Mouse (Mus musculus) megakaryocyte, adult 5-6 weeks (primary cell): ENCODE results near the gene Dhx34. TPM values are rescaled to one million over a fixed set of nuclear protein-coding genes. Genes with fewer than 3 reads are reported as not detected.
"Not testable (repeated sequence)": the region's sequence is repeated elsewhere in the genome, so short reads cannot be mapped to it uniquely, and the experiment has no call there.

ENCODE experiments used
- ATAC-seq: 2 replicates; pipeline ENCODE4 v1.8.0; 2016; ENCODE audit warnings: mild to moderate bottlenecking, inconsistent platforms; ENCODE audit not compliant: poor library complexity, severe bottlenecking
- total RNA-seq, 2 experiments: library from RNA; stranded (forward) in 1 of 2; stranded (reverse) in 1 of 2; fragments of 153-499, 151-499 nt in 1 of 2; fragments of 221-1000, 200-1000 nt in 1 of 2; gene quantifications; 2 replicates each; pipeline versions ENCODE4 v1.2.3 to v1.2.4; 2015 to 2017

The Dhx34 gene
- total RNA-seq (2015) = 8.5 and 9.5 TPM in 2 replicates
- 7.5 and 8.3 TPM in 2 replicates for total RNA-seq (2017)

DNA sequence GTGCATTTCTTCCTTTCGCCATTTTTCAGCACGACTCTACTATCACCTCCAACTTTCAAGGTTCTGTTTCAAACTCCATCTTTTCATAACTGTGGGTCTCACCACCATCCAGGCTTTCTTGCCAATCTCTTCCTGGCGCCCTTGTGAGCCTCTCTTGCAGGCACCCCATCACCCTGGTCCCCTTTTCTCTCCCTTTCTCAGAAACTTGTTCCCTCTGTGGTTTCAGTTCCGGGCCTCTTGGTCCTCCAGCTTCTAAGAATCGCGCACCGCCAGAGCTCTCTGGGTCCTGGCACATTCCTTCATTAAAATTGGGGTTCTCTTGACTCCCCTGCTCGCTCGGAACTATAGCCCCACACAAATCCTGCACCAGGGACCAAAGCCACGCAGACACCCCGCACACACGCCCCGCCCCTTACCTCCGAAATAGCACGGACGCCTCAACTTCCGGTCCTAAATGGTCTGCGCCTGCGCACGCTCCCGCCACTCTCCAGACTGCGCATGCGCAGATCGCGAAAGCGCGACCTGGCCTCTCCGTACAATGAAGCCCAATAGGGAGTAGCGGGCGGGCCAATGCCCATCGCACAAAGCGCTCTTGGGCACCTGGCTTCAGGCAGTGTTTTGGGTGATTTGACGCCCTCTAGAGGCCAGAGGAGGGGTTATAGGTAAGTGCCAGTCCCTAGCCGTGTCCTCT lies at the start of gene Dhx34:
Gene Dhx34, minus strand, starts transcription at position 456 of the 691 bp plus-strand sequence.
- peak; percentile 95 for ATAC-seq

DNA sequence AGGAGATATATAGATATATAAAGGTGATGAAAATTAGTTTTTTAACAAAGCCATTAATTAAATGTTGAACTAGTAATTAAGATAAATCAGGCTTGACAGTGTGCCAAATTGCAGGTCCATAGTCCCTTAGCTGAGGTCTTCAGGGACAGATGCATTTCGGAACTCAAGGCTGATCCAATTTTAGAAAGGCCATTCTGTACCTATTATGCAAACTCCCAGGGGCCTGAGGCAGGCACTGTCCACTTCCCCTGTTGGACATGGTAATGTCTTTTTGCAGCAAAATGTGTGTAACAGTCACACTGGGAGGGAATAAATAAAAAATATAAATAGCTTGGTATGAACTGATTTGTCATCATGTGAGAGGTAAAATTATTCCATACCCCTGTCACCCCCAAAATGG lies 49.3 kb upstream of the Dhx34 start:
- no peak for ATAC-seq

DNA sequence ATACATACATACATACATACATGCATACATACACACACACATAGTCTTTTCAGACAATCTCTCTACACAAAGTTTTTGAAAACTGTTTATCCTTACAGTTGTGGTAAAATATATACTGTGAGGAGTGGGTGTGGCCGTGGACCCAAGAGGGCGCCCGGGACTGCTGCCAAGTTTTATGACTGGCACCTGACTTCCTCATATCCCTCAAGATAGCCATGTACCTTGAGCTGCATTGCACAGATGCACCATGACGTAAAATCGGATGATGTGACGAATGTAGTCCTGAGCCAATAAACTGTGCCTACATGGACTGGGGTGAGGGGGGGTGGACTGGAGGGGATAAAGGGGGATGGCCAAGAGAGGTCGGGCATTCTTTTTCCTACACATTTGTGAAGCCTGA lies 44.8 kb upstream of the Dhx34 start:
- ATAC-seq = not testable (repeated sequence)

DNA sequence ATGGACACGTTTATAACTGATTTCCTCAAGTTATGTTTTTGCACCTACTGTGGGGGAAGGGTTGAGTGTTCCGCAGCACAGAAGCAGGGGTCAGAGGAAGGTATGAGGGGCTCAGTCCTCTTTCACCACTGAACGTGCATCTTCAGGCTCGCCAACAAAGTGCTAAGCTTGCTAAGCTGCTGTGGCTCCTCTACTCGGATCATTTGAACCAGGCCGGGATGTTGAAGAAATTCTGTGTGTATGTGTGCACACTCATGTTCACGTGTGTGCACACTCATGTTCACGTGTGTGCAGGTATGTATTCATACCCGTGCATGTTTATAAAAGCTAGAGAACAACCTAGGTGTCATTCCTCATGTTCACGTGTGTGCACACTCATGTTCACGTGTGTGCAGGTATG lies 44.0 kb upstream of the Dhx34 start:
- ATAC-seq = no peak

DNA sequence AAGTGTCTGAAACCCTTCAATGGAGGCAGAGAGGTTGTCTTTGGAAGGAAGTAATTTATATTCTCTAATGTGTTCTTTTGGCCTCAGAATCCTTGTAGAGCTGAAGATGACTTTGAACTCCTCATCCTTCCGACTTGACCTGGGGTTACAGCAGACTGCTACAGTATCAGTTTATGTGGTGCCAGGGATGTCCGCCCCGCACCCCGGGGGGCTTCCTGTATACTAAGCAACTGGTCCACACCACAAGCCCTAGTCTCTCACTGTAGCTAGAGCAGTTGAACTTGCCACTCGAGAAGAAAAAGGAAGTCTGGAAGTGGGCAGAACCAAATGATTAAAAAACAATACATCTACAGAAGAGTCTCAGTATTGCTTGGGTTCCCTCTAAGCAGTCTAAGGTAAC lies 42.0 kb upstream of the Dhx34 start:
- no peak for ATAC-seq

DNA sequence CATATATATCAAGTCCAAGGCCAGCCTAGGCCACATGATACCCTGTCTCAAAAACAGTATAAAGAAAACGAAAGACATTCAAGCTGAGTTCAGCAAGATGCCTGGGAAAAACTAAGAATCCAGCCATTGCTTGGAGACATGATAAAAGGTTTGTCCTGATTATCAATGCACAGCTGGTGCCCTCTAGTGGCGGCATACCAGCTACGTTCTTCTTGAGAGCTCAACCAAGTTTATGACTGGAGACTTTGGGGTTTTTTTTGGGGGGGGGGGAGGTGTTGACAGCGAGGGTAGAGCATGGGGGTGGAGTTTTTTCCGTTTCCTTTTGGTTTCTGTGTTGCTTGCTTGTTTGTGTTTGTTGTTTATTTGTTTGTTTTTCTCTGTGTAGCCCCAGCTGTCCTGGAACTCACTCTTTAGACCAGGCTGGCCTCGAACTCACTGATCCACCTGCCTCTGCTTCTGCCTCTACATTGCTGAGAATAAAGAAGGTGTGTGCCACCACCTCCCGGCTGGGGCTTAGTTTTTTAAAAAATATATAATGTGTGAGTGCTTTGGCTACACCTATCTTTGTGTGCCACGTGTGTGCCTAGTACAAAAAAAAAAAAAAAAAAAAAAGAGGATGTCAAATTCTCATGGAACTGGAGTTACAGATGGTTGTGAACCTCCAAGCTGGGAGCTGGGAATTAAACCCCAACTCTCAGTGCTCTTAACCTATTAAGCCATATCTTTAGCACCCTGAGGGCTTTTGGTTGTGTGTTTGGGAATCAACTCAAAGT lies 41.4 kb upstream of the Dhx34 start:
- ATAC-seq = peak; percentile 31; the same call in 1 of the 2 replicates

DNA sequence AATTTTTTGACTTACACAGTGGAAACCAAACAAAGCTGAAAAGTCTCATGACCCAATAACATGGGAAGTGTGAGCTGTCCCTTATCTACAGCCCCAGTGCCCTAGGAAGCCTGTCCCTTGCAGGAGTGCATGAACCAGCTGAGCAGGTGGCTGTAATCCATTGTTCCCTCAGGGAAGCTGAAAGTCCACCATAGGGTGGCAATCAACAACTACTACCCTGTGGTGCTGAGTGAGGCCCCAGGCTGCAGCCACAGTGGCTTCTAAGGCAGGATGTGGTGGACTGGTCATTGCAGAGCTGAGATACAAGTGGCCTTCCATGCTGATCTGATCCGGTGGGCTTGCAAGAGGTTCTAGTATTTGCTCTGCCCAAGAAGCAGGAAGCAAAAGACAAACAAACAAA lies 39.3 kb upstream of the Dhx34 start:
- 0 out of 2 replicates have a peak, but pooled peaks have one; percentile 7 for ATAC-seq

DNA sequence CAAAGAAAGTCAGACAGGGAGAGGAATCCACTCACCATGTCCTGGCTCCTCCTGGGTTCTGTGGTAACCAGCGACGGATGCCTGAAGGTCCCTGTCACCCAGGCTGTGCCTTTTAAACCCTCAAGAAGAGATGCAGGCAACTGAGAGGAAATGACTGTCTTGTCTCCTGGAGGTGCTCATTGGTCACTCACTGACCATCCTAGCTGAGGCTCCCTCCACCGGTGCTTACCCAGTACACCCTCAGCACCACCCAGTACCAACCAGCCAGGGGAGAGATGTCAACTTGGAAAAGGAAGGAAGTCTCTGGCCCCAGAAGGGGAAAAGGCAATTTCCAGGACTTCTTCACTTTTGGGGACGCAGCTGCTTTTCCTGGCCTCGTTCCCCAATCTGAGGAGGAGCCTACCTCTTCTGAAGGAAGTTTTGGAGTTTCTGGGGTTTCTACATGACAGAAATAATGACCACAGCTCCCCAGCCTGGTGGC lies 37.3 kb upstream of the Dhx34 start, which contains the start of gene C5ar1:
Gene C5ar1, minus strand, starts transcription at position 431 of the 481 bp plus-strand sequence.
- peak; percentile 69 for ATAC-seq

DNA sequence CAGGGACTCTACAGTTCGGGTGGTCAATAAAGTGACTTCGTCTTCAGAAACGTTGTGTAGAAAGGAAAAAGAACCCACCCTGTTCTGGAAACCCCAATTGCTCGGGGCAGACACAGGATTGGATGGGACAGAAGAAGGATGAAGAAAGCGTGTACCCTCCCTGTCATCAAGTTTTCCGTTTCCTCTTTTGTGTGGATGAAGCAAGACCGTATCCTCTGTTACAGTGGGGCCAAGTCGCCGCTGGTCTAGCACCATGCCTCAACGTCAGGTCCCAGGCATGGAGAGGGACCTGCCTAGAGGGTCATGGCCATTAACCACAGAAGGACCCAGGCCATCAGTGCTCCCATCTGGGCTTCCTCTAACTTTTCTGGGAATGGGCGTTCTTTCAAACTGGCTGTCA lies 36.0 kb upstream of the Dhx34 start:
- ATAC-seq = peak; percentile 80

DNA sequence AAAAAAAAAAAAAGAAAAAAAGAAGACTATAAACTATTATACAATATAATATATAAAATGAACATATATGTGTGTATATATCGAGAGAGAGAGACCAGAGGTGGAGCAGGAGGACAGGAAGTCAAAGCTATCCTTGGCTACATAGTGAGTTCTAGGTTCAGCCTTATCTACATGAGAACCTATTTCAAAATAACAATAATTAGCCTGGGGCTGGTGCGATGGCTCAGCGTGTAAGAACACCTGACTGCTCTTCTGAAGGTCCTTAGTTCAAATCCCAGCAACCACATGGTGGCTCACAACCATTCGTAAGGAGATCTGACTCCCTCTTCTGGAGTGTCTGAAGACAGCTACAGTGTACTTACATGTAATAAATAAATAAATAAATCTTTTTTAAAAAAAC lies 34.1 kb upstream of the Dhx34 start:
- not testable (repeated sequence) for ATAC-seq

DNA sequence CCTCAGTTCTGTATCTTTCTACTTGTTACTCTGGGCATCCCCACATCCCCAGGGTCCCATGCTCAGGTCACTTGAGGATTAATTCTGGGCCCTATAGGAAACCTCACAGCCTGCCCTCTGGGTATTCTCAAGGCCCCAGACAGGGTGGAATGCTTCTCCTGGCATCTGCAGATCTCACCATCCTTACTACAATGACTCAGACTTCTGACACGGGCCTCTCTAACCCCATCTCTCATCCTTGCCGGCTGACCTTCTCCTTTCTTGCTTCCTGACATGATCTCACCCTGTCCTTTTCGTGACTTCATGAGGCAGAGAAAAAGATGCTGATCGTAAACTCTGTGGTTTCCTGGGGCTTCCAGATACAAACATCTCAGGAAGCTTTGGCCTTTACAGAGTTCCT lies 32.4 kb upstream of the Dhx34 start:
- ATAC-seq = no peak; the same call in 1 of the 2 replicates

DNA sequence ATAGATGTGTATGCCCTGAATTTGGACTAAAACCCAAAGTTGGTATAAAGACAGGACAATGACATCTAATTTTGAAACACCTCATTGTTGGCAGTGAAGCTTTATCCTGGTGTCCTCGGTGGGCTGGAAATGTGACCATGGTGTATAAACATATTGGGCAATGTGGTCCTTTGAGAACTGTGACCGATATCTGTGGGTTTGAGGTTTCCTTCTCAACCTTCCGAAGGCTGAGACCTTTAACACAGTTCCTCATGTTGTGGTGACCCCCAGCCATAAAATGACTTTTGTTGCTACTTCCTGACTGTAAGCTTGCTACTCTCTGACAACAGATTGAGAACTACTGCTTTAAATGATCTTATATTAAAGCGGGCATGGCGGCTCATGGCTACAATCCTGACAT lies 28.9 kb upstream of the Dhx34 start:
- peak; percentile 80 for ATAC-seq

DNA sequence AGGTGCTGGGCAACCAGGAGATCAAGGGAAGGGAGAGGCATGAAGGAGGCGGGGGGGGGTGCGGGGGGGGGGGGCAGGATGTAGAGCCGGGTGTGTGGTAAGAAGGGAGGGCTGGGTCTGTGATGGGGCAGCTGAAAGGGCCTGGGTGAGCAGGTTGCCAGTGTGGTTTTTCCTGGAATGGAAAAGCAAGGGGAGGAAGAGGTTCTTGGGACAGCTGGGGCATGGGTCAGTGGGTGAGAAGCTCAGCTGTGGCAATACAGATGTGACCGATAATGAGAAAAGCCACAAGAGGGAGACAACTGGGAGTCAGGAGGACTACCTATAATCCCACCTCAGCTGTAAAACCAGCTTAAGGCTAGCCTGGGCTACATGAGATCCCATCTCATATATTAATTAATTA lies 24.1 kb upstream of the Dhx34 start:
- peak; percentile 25 for ATAC-seq

DNA sequence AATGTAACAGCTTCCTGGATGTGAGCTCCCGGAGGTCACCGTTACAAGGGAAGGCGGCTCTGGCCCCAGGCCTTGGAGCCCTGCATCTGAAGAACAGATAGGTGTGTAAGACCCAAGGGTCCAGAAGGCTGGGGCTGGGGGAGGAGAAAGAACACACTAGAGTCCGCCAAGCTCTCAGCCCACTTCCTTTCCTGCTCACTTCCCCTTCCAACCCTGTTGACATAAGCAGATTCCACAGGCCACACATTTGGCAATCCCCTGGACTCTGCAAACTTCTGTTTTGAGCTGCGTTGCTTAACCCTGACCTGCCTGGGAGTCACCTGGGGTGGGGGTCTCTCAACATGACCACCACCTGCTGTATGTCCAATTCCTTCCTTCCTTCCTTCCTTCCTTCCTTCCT lies 22.2 kb upstream of the Dhx34 start, which contains the start of gene C5ar2:
Gene C5ar2, minus strand, starts transcription at position 88 of the 400 bp plus-strand sequence.
- ATAC-seq = peak; percentile 78

DNA sequence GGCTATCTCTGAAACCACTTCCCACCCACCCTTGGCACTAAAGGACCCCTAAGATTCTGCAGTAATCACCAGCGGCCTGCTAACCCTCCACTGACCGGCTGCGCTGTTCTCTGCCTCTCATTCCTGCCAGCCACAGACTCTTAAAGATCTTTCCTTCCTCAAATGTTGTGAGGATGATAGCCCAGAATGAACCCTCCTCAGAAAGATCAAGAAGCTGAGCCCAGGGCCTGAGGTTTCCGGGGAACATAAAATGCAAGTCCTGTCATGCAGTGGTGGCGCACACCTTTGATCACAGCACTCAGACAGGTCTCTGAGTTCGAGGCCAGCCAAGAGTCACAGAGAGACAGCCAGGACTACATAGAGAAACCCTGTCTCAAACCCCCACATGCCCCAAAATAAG lies 20.4 kb upstream of the Dhx34 start:
- no peak for ATAC-seq

DNA sequence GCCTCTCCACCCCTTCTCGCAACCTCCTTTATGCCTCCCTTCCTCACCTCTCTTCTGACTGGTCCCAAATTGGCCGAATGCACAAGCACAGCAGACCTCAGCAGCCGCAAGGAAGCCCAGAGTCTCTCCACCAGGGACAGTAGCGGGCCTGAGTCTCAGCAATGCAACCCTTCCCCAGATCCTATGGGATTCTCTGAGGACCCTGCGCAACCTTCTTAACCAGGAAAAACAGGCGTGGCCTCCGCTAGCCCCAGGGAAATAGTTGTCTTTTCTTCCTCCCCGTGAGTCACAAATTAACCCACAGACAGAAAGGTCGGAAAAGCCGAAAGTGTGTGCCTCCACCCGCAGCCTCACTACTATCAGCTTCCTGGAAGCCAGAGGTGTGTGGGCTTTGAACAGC lies 19.9 kb upstream of the Dhx34 start:
- no peak for ATAC-seq

DNA sequence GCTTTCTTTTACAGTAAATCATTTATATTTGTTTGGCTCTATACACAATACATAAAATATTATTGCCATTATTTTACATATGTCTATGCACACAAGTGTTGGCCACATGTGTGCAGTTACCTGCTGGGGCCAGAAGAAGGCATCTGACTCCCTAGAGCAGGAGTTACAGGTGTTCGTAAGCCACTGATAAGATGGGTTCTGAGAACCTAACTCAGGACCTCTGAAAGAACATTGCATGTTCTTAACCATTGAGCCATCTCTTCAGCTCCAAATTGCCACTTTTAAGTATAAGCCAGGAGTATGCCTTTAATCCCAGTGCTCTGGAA lies 19.1 kb upstream of the Dhx34 start:
- ATAC-seq = no peak

DNA sequence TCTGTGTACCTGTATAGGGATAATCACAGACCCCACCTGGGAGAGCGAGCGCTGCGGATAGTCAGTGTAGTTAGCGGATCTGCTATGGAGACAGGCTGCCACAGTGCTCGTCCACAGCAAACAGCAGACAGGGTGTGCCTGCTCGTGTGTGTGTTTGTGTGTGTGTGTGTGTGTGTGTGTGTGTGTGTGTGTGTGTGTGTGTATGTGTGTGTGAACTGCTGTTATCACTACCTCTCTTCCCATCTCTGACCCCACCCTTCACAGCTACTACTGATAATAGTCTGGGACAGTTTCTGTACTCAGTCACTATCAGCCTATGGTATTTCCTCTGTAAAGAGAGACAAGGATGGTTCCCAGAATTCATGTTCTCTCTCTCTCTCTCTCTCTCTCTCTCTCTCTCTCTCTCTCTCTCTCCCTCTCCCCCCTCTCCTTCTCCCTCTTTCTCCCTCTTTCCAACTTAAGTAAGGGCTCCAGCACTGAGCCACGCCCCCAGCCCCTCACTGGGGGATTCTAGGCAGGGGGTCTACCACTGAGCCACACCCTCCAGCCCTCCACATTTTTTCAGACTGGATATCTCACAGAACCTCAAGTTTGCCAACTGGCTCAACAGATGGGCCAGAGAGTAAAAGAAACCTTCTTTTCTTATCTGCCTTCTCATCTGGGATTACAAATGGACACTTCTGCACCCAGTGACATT lies 18.6 kb upstream of the Dhx34 start:
- 0 out of 2 replicates have a peak, but pooled peaks have one; percentile 3 for ATAC-seq

DNA sequence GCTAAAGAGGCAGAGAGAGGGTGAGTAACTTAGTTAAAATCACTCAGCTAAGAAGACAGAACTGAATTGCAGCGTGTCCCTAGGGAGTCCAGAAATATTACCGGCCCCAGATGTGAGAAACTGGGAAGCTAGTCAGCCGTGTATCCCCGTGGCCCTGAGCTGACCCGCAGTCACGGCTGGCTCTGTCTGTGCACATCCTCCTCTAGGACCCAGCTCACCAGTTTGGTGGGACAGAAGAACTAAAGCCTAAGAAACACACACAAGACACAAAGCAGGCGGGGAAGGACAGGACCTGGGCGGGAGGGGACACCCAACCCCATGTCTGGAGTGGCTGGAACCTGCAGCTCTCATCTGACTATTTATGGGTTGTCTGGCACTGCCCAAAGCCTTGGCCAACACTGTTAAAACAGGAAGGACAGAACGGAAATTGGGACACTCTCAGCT lies 17.7 kb upstream of the Dhx34 start:
- ATAC-seq = peak; percentile 77

DNA sequence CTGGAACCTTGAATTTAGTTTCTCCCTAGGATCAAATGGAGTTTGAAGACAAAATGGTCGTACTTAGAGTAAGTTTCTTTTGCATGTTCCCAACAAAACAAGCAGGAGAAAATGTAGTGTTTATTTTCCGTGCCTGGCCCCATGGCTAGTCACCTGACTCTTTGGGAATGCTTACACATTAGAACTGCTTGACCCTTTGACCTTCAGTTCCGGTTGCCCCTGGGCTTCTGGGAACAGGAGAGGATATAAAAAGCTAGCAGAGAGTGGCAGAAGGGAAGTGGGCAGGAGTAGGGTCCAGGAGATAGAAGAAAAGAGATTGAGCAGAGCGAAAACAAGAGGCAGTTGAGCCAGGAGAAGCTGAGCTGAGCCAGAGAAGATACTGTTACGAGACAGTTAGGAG lies 8.0 kb upstream of the Dhx34 start:
- no peak for ATAC-seq

DNA sequence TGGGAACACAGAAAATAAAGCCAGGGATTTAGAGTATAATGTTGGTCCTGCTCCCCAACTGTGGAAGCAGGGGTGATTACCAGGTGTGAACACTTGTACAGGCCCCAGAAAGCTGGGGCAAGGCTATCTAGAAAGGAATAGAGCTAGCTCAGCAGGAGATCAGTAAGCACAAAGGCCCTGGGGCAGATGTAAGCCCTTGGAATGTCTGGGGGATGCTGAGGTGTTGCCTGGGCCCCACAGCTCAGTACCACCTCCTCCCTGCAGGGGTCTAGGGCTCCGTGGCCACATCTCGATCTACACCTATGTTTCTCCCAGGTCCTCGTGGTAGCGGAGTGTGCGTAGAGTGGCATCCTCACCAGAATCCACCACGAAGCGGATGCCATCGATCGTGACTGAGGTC lies 7.9 kb downstream of the Dhx34 start:
- no peak for ATAC-seq
